Mouse (Mus musculus) limb, embryonic 10.5 days (tissue): ENCODE results near the gene Arsk. TPM values are rescaled to one million over a fixed set of nuclear protein-coding genes. Genes with fewer than 3 reads are reported as not detected.

Experiments
- DNase-seq: peaks from one replicate; pipeline ENCODE4 v3.0.0-alpha.2; 2017; ENCODE audit warnings: low spot score
- H3K27ac ChIP-seq: fragments of 300-500 bp; sonication (generic); 2 replicates; pipeline ENCODE4 v1.5.1; 2016; ENCODE audit warnings: mild to moderate bottlenecking
- H3K27me3 ChIP-seq: fragments of 300-500 bp; sonication (generic); 2 replicates; pipeline ENCODE4 v1.6.1; 2016; ENCODE audit warnings: low read depth, mild to moderate bottlenecking; ENCODE audit not compliant: poor library complexity, severe bottlenecking
- H3K36me3 ChIP-seq: fragments of 300-500 bp; sonication (generic); 2 replicates; pipeline ENCODE4 v1.6.1; 2016; ENCODE audit warnings: mild to moderate bottlenecking, moderate library complexity
- H3K4me1 ChIP-seq: fragments of 300-500 bp; sonication (generic); 2 replicates; pipeline ENCODE4 v1.6.1; 2016
- H3K4me3 ChIP-seq: fragments of 300-500 bp; sonication (generic); 2 replicates; pipeline ENCODE4 v1.5.1; 2016; ENCODE audit warnings: mild to moderate bottlenecking, moderate library complexity
- H3K9me3 ChIP-seq: fragments of 300-500 bp; sonication (generic); replicated peaks from 2 replicates; pipeline ENCODE4 v1.6.1; 2016; ENCODE audit warnings: mild to moderate bottlenecking
- WGBS: fragments of 180-500 bp; shearing (Covaris S2); methylation state at CpG from one replicate; pipeline ENCODE4 v1.1.7; 2016; 5-methylcytosine and 5-hydroxymethylcytosine counted together
- polyA plus RNA-seq: library from polyadenylated mRNA; unstranded; fragments of >200 nt; fragmentation: Nextera tagmentation; extraction: Ambion mirVana; gene quantifications from 2 replicates; pipeline ENCODE4 v1.2.1, GENCODE M21; 2016

Arsk gene
- 4.6 and 5.2 TPM in 2 replicates for polyA plus RNA-seq

GRCm38 (mm10) chr13:76098493-76099303, at the start of gene Arsk, which contains the start of gene Ttc37:
Arsk (minus strand) TSS chr13:76098660.
Ttc37 (plus strand) TSS chr13:76098734.
- Histone ChIP-seq H3K9me3 (no peaks in the 10 kb centered on the region), H3K27me3 (no peaks in the 10 kb centered on the region), H3K36me3 (peaks cover 30% of the 10 kb centered on the region), H3K4me3 (peak within 1 kb of the TSS; percentile 81), H3K4me1 (no peaks in the 10 kb centered on the region; the same call in 1 of the 2 replicates), H3K27ac (peak within 1 kb of the TSS; percentile 88)
- peak; percentile 92 for DNase-seq
- under 1% methylated on average over 34 of the region's 34 CpGs for WGBS

DNA sequence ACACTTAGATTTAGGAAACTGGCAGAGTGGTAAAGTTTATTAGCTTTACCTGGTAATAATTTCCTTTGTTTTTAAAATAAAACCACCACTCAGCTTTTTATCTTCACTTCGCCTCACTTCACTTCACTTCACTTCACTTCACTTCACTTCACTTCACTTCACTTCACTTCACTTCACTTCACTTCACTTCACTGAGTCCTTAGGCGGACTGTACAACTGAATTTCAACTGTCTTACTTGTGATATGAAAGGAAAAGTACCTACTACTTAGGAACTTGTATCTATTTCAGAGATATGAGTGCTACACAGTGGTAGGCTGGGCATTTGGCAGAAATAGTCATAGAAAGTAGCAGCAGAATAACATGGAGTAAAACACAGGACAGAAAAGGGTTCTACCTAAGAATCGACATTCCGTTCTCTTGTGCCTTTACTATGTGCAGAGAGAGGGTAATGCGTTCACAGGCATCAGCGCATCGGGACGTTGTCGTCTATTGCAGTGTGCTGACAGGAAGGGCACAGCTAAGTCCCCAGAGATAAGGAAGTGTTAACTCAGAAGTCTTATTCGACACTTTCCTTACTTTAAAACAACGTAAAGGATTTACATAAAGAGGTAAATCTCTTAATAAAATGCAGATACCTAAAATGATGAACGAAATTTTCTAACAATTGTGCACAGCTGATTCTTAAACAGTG, 42.8 kb upstream of the Arsk start:
- Histone ChIP-seq H3K27me3 (no peaks in the 10 kb centered on the region), H3K27ac (no peak overlapping the region), H3K4me3 (no peak overlapping the region), H3K4me1 (no peaks in the 10 kb centered on the region), H3K9me3 (no peaks in the 10 kb centered on the region), H3K36me3 (peaks cover 79% of the 10 kb centered on the region)
- WGBS = 93% methylated on average over 12 of the region's 12 CpGs
- DNase-seq = no peak

DNA sequence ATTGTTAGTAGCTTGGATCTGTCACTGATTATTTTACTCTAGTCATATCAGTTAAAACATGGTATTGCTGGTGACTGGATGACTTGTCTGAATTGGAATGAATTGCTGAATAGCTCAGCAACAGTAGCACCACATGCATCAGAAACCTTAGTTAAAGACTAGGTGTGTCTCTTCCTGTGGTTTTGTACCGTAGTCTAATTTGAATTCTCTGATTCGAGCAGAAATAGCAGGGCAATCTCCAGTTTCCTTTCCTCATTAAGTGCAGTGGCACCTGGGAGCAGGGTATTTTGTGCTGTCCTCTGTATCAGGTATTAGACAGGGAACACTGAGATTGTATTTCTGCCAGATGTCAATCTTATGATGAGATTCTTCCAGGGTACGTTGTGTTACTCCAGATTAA, 40.4 kb upstream of the Arsk start:
- Histone ChIP-seq H3K4me1 (no peaks in the 10 kb centered on the region), H3K4me3 (no peak overlapping the region), H3K27me3 (no peaks in the 10 kb centered on the region), H3K36me3 (peaks cover 79% of the 10 kb centered on the region), H3K9me3 (no peaks in the 10 kb centered on the region), H3K27ac (no peak overlapping the region)
- DNase-seq = no peak
- WGBS = 93% methylated on average over 3 of the region's 3 CpGs

GRCm38 (mm10) chr13:76132415-76132814, 34.0 kb upstream of the Arsk start:
- DNase-seq = no peak
- H3K27me3 ChIP-seq = no peaks in the 10 kb centered on the region
- 90% methylated on average over 4 of the region's 4 CpGs for WGBS
- no peaks in the 10 kb centered on the region for H3K9me3 ChIP-seq
- no peak overlapping the region for H3K27ac ChIP-seq
- no peak overlapping the region for H3K4me3 ChIP-seq
- H3K36me3 ChIP-seq = peaks cover 83% of the 10 kb centered on the region
- H3K4me1 ChIP-seq = no peaks in the 10 kb centered on the region

GRCm38 (mm10) chr13:76128799-76129198, 30.3 kb upstream of the Arsk start:
- H3K27ac ChIP-seq = no peak overlapping the region

GRCm38 (mm10) chr13:76109069-76109824, 10.8 kb upstream of the Arsk start:
- Histone ChIP-seq H3K9me3 (no peaks in the 10 kb centered on the region), H3K27me3 (no peaks in the 10 kb centered on the region), H3K4me1 (no peaks in the 10 kb centered on the region), H3K36me3 (peaks cover 67% of the 10 kb centered on the region), H3K27ac (no peak overlapping the region), H3K4me3 (no peak overlapping the region)
- no peak for DNase-seq
- WGBS = 92% methylated on average over 18 of the region's 18 CpGs

More at GRCm38 (mm10) chr13:76128799-76129198, 30.3 kb upstream of the Arsk start:
- Histone ChIP-seq H3K4me1 (no peaks in the 10 kb centered on the region), H3K9me3 (no peaks in the 10 kb centered on the region), H3K4me3 (no peak overlapping the region), H3K27me3 (no peaks in the 10 kb centered on the region), H3K36me3 (peaks cover 89% of the 10 kb centered on the region)
- no peak for DNase-seq
- WGBS = 92% methylated on average over 4 of the region's 4 CpGs

DNA sequence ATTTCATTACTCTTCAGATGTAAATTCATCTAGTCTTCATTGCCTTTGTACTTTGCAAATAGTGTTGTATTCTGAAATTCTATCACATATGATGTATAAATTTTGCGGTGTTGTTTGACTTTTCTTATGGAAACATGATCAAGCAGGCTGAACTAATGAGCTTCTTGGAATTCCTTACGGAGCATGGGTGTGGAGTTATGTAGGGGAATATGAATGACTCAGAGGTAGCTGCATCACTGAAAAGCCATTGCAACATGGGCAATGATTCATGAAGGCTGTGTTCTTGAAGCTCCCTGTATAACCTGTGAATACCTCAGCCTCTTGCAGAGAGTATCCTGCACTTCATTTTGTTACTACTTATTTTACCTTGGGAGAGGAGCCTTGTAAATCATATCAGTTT, 3.5 kb upstream of the Arsk start:
- Histone ChIP-seq H3K27me3 (no peaks in the 10 kb centered on the region), H3K4me3 (no peak overlapping the region), H3K27ac (no peak overlapping the region), H3K9me3 (no peaks in the 10 kb centered on the region), H3K36me3 (peaks cover 39% of the 10 kb centered on the region), H3K4me1 (no peaks in the 10 kb centered on the region; the same call in 1 of the 2 replicates)
- 97% methylated on average over 2 of the region's 2 CpGs for WGBS
- no peak for DNase-seq

DNA sequence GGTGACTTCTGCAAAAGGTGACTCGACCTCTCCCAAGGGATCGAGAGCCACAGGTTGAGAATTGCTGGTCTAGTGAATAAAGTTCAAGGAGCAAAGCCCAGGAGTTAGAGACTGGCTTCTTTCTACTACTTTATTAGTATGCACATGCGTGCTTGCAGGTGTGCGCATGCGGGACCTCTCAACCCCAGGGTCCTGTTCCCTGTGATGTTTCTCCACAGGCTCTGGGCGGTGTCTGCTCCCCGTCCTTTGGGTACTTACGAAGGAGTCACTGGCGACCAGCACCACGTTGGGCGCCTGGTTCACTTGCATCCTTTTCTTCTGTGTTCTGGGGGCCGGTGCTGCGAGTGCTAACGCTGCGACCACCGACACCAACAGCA, 356 bp downstream of the Arsk start:
- 5% methylated on average over 16 of the region's 16 CpGs for WGBS
- DNase-seq = no peak
- Histone ChIP-seq H3K4me3 (peak overlapping the region; percentile 81), H3K36me3 (peaks cover 24% of the 10 kb centered on the region), H3K27ac (peak overlapping the region; percentile 88), H3K4me1 (no peaks in the 10 kb centered on the region; the same call in 1 of the 2 replicates), H3K9me3 (no peaks in the 10 kb centered on the region), H3K27me3 (no peaks in the 10 kb centered on the region)

- no peaks in the 10 kb centered on the region for H3K9me3 ChIP-seq
- no peaks in the 10 kb centered on the region for H3K27me3 ChIP-seq
- no peak overlapping the region for H3K4me3 ChIP-seq
- no peak overlapping the region for H3K27ac ChIP-seq
- WGBS = 81% methylated on average over 1 of the region's 1 CpGs
- DNase-seq = no peak
- no peaks in the 10 kb centered on the region for H3K36me3 ChIP-seq
- no peaks in the 10 kb centered on the region for H3K4me1 ChIP-seq
Observed at GRCm38 (mm10) chr13:76074323-76074722, 24.1 kb downstream of the Arsk start.

DNA sequence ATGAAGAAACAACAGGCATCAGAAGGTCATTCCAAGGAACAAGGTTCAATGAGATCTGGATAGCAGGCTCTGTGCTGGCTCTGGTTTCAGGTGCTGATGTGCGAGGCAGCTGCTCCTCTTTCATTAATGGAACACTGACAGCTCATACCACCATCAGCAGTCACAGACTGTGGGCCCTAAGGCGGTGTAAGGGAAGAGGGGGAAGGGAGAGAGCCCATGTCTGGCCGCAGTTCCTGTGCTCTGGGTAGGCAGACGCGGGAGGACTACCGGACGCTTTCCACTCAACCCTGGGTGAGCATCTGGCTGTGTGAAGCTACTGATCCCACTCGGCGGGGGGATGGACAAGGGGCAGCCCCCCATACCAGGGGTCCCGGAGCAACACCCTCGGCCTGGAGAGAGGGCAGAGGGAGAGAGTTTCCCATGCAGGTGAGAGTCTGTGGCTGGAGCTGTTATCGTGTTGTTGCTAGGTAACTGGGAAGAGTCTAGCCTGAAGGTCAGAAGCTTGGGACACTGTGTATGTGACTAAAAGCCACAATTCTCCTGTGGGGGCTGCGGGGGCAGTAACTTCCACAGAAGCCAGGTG, 34.0 kb downstream of the Arsk start:
- WGBS = 81% methylated on average over 13 of the region's 13 CpGs
- H3K27ac ChIP-seq = peak overlapping the region; percentile 58; the same call in 1 of the 2 replicates
- DNase-seq = peak; percentile 37

DNA sequence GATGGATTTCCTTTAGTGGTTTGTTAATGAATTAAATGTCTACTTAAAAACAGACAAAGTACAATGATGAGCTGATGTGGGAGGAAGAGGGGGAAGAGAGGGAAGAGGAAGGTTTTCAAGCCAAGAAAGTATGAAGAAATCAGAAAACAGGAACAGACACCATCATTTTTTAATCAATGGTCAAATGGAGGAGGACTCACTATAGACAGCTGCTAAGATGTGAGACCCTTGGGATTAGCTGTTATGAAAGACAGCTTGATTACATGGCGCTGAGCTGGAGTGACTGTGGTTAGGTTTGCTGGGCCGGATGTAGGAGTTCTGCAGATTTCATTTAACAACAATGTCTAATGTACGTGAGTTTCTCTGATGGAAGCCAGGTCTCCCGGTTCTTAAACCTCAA, 34.9 kb downstream of the Arsk start:
- Histone ChIP-seq H3K36me3 (peaks cover 16% of the 10 kb centered on the region), H3K9me3 (no peaks in the 10 kb centered on the region), H3K27ac (no peak overlapping the region), H3K4me1 (peaks cover 10% of the 10 kb centered on the region), H3K27me3 (no peaks in the 10 kb centered on the region), H3K4me3 (no peak overlapping the region)
- no peak for DNase-seq
- 94% methylated on average over 4 of the region's 4 CpGs for WGBS

More for the DNA sequence above, 34.0 kb downstream of the Arsk start:
- H3K4me1 ChIP-seq = peaks cover 10% of the 10 kb centered on the region
- H3K9me3 ChIP-seq = no peaks in the 10 kb centered on the region
- no peaks in the 10 kb centered on the region for H3K27me3 ChIP-seq
- no peak overlapping the region for H3K4me3 ChIP-seq
- H3K36me3 ChIP-seq = peaks cover 16% of the 10 kb centered on the region

- no peak overlapping the region for H3K27ac ChIP-seq
- no peak for DNase-seq
- 96% methylated on average over 3 of the region's 3 CpGs for WGBS
Observed at GRCm38 (mm10) chr13:76062569-76062968, 35.9 kb downstream of the Arsk start.

More at GRCm38 (mm10) chr13:76062569-76062968, 35.9 kb downstream of the Arsk start:
- peaks cover 16% of the 10 kb centered on the region for H3K36me3 ChIP-seq
- H3K27me3 ChIP-seq = peaks cover 8% of the 10 kb centered on the region
- H3K9me3 ChIP-seq = no peaks in the 10 kb centered on the region
- H3K4me1 ChIP-seq = peaks cover 10% of the 10 kb centered on the region
- no peak overlapping the region for H3K4me3 ChIP-seq
